Mouse (Mus musculus): ENCODE data around the gene Dph5. TPM values are rescaled to one million over a fixed set of nuclear protein-coding genes. Genes with fewer than 3 reads are reported as not detected.

Gene Dph5
- 22.3 and 23.8 TPM in 2 replicates for polyA plus RNA-seq (2015; fragmentation: Nextera tagmentation; extraction: Ambion mirVana)

GRCm38 (mm10) chr3:115887427-115888309 is at the start of gene Dph5:
Dph5 (plus strand) TSS chr3:115887837.
- no peaks in the 10 kb centered on the region for H3K9me3 ChIP-seq
- WGBS = under 1% methylated on average over 40 of the region's 40 CpGs
- H3K9ac ChIP-seq = peak within 1 kb of the TSS; percentile 88
- ATAC-seq (replicated peaks) = peak; percentile 99
- H3K4me1 ChIP-seq = peaks cover 6% of the 10 kb centered on the region
- no peaks in the 10 kb centered on the region for H3K36me3 ChIP-seq (replicated peaks)
- no peaks in the 10 kb centered on the region for H3K27me3 ChIP-seq (replicated peaks)
- H3K4me3 ChIP-seq = peak within 1 kb of the TSS; percentile 87
- H3K27ac ChIP-seq = peak within 1 kb of the TSS; percentile 91
- H3K4me2 ChIP-seq = peak within 1 kb of the TSS; percentile 77

GRCm38 (mm10) chr3:115844566-115844965 is 43.1 kb upstream of the Dph5 start:
- WGBS = 39% methylated on average over 3 of the region's 3 CpGs
- ATAC-seq (replicated peaks) = no peak
- no peak overlapping the region for H3K9ac ChIP-seq

GRCm38 (mm10) chr3:115845032-115845618 is 42.5 kb upstream of the Dph5 start:
- no peak for ATAC-seq (replicated peaks)
- WGBS = 69% methylated on average over 5 of the region's 5 CpGs

More at GRCm38 (mm10) chr3:115844566-115844965, 43.1 kb upstream of the Dph5 start:
- Histone ChIP-seq H3K27ac (no peak overlapping the region), H3K36me3 (replicated peaks) (no peaks in the 10 kb centered on the region), H3K27me3 (replicated peaks) (no peaks in the 10 kb centered on the region), H3K4me2 (no peak overlapping the region), H3K4me3 (no peak overlapping the region), H3K9me3 (no peaks in the 10 kb centered on the region), H3K4me1 (no peaks in the 10 kb centered on the region)

GRCm38 (mm10) chr3:115845724-115846123 is 41.9 kb upstream of the Dph5 start:
- no peak overlapping the region for H3K4me3 ChIP-seq
- 63% methylated on average over 1 of the region's 1 CpGs for WGBS
- ATAC-seq (replicated peaks) = no peak
- H3K4me1 ChIP-seq = no peaks in the 10 kb centered on the region
- no peaks in the 10 kb centered on the region for H3K27me3 ChIP-seq (replicated peaks)
- no peak overlapping the region for H3K4me2 ChIP-seq
- no peak overlapping the region for H3K27ac ChIP-seq
- H3K9ac ChIP-seq = no peak overlapping the region
- H3K36me3 ChIP-seq (replicated peaks) = no peaks in the 10 kb centered on the region
- no peaks in the 10 kb centered on the region for H3K9me3 ChIP-seq

More at GRCm38 (mm10) chr3:115845032-115845618, 42.5 kb upstream of the Dph5 start:
- Histone ChIP-seq H3K9ac (no peak overlapping the region), H3K27ac (no peak overlapping the region), H3K4me2 (no peak overlapping the region), H3K4me1 (no peaks in the 10 kb centered on the region), H3K4me3 (no peak overlapping the region), H3K36me3 (replicated peaks) (no peaks in the 10 kb centered on the region), H3K9me3 (no peaks in the 10 kb centered on the region), H3K27me3 (replicated peaks) (no peaks in the 10 kb centered on the region)

- H3K4me2 ChIP-seq = no peak overlapping the region
- no peak overlapping the region for H3K27ac ChIP-seq
- no peaks in the 10 kb centered on the region for H3K36me3 ChIP-seq (replicated peaks)
- no peaks in the 10 kb centered on the region for H3K27me3 ChIP-seq (replicated peaks)
- no peak for ATAC-seq (replicated peaks)
- no peaks in the 10 kb centered on the region for H3K4me1 ChIP-seq
- 86% methylated on average over 5 of the region's 5 CpGs for WGBS
- H3K9me3 ChIP-seq = no peaks in the 10 kb centered on the region
- no peak overlapping the region for H3K9ac ChIP-seq
- H3K4me3 ChIP-seq = no peak overlapping the region
Measured at GRCm38 (mm10) chr3:115846153-115846552, 41.5 kb upstream of the Dph5 start.

DNA sequence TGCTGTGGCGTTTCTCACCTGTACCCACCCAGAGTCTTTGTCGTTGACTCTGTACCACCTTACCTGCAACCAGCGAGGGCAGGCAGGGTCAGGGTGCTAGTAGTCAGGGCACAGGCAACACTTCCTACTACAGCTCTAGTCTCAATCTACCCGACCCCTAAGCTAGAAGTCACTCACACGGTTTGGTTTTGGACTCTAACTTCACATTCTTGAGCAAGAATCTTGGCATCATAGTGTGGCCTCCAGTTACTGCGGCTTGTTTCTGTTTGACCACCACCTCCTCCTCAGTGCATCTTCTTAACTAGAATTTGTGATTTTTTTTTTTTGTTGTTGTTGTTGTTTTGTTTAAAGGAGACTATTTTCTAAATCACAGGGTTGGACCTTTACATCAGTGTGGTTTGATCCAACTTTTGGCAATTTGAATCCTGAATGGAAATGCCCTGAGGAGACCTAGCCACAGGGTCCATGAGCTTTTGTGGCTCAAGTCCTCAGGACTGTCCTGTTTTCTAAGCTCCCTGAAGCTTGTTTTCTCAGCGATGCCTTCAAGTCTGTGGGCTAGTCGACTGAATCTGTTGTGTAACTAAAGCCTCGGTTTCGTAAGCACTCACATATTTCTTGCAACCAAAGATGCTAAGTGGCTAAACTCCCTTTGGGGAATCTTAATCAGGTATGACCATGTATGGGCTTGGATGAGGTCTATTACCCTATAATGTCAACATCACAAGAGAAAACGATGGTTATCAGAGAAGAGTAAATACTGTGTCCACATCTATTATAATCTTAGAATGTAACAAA is 38.8 kb upstream of the Dph5 start:
- no peaks in the 10 kb centered on the region for H3K4me1 ChIP-seq
- H3K27me3 ChIP-seq (replicated peaks) = no peaks in the 10 kb centered on the region
- no peak overlapping the region for H3K9ac ChIP-seq
- H3K4me2 ChIP-seq = no peak overlapping the region
- no peak for ATAC-seq (replicated peaks)
- H3K27ac ChIP-seq = no peak overlapping the region
- H3K36me3 ChIP-seq (replicated peaks) = no peaks in the 10 kb centered on the region
- H3K9me3 ChIP-seq = no peaks in the 10 kb centered on the region
- WGBS = 88% methylated on average over 11 of the region's 11 CpGs
- no peak overlapping the region for H3K4me3 ChIP-seq

- no peak overlapping the region for H3K9ac ChIP-seq
- H3K4me1 ChIP-seq = no peaks in the 10 kb centered on the region
- H3K9me3 ChIP-seq = no peaks in the 10 kb centered on the region
- 61% methylated on average over 4 of the region's 4 CpGs for WGBS
- H3K27ac ChIP-seq = no peak overlapping the region
- H3K4me2 ChIP-seq = no peak overlapping the region
- H3K27me3 ChIP-seq (replicated peaks) = no peaks in the 10 kb centered on the region
- ATAC-seq (replicated peaks) = no peak
- H3K36me3 ChIP-seq (replicated peaks) = no peaks in the 10 kb centered on the region
- H3K4me3 ChIP-seq = no peak overlapping the region
Measured at GRCm38 (mm10) chr3:115850946-115851345, 36.7 kb upstream of the Dph5 start.

- no peak overlapping the region for H3K4me2 ChIP-seq
- WGBS = 94% methylated on average over 7 of the region's 7 CpGs
- H3K27ac ChIP-seq = no peak overlapping the region
- H3K4me3 ChIP-seq = no peak overlapping the region
- H3K36me3 ChIP-seq (replicated peaks) = no peaks in the 10 kb centered on the region
- H3K9me3 ChIP-seq = no peaks in the 10 kb centered on the region
- peaks cover 6% of the 10 kb centered on the region for H3K4me1 ChIP-seq
- no peak for ATAC-seq (replicated peaks)
- no peaks in the 10 kb centered on the region for H3K27me3 ChIP-seq (replicated peaks)
- no peak overlapping the region for H3K9ac ChIP-seq
Measured at GRCm38 (mm10) chr3:115854672-115855191, 32.9 kb upstream of the Dph5 start.

- H3K9me3 ChIP-seq = no peaks in the 10 kb centered on the region
- WGBS = 57% methylated on average over 10 of the region's 10 CpGs
- no peak for ATAC-seq (replicated peaks)
- H3K9ac ChIP-seq = no peak overlapping the region
- H3K4me1 ChIP-seq = peaks cover 6% of the 10 kb centered on the region
- H3K4me2 ChIP-seq = no peak overlapping the region
- no peaks in the 10 kb centered on the region for H3K27me3 ChIP-seq (replicated peaks)
- H3K27ac ChIP-seq = no peak overlapping the region
- no peak overlapping the region for H3K4me3 ChIP-seq
- H3K36me3 ChIP-seq (replicated peaks) = no peaks in the 10 kb centered on the region
Measured at GRCm38 (mm10) chr3:115855576-115855975, 32.1 kb upstream of the Dph5 start.

DNA sequence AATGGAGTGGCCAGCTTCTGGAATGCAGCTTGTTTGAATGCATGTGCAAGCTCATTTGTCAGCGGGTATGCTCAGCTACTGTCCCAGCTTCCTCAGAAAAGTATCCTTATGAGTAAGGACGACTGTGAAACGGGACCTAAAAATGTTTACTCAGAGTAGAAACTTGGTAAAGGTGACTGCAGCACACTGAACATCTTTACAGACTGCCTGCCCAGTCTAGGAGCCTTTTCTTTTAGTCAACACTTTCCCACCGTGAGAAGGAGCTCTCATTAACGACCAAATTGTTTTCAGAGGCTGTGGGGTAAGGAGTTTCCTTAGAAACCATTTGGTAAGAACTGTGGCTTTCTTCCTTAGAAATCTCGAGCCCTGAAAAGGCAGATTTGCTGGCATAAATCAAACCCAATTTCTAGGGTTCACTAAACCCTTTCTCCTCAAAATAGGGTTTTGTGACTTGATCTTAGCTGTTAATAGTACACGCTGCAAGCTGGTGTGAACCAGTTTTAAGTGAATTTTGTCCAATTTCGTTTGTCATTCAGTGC is 31.1 kb upstream of the Dph5 start:
- no peaks in the 10 kb centered on the region for H3K9me3 ChIP-seq
- H3K4me2 ChIP-seq = no peak overlapping the region
- no peaks in the 10 kb centered on the region for H3K36me3 ChIP-seq (replicated peaks)
- WGBS = 6% methylated on average over 8 of the region's 8 CpGs
- H3K9ac ChIP-seq = no peak overlapping the region
- H3K27ac ChIP-seq = peak overlapping the region; percentile 30; the same call in 1 of the 2 replicates
- ATAC-seq (replicated peaks) = no peak
- no peaks in the 10 kb centered on the region for H3K27me3 ChIP-seq (replicated peaks)
- H3K4me1 ChIP-seq = peaks cover 6% of the 10 kb centered on the region
- no peak overlapping the region for H3K4me3 ChIP-seq

- no peak; the same call in 1 of the 2 replicates for ATAC-seq (replicated peaks)
- Histone ChIP-seq H3K4me1 (peaks cover 6% of the 10 kb centered on the region), H3K27ac (no peak overlapping the region), H3K4me3 (no peak overlapping the region), H3K27me3 (replicated peaks) (no peaks in the 10 kb centered on the region), H3K4me2 (no peak overlapping the region), H3K36me3 (replicated peaks) (no peaks in the 10 kb centered on the region), H3K9me3 (no peaks in the 10 kb centered on the region), H3K9ac (no peak overlapping the region)
- WGBS = 59% methylated on average over 10 of the region's 10 CpGs
Measured at GRCm38 (mm10) chr3:115857436-115857835, 30.2 kb upstream of the Dph5 start.

- Histone ChIP-seq H3K4me2 (no peak overlapping the region), H3K27me3 (replicated peaks) (no peaks in the 10 kb centered on the region), H3K4me3 (no peak overlapping the region), H3K27ac (no peak overlapping the region), H3K9me3 (no peaks in the 10 kb centered on the region), H3K9ac (no peak overlapping the region), H3K36me3 (replicated peaks) (no peaks in the 10 kb centered on the region), H3K4me1 (peaks cover 6% of the 10 kb centered on the region)
- 90% methylated on average over 3 of the region's 3 CpGs for WGBS
- no peak for ATAC-seq (replicated peaks)
Measured at GRCm38 (mm10) chr3:115858822-115859221, 28.8 kb upstream of the Dph5 start.

All from midbrain, embryonic 15.5 days (tissue).